Mouse (Mus musculus): ENCODE data around the gene Gm49322.
A peak's percentile ranks its signal among the peaks of the same experiment; 100 is the strongest.
"Not testable (repeated sequence)": the region's sequence is repeated elsewhere in the genome, so short reads cannot be mapped to it uniquely, and the experiment has no call there.

Gene Gm49322

DNA sequence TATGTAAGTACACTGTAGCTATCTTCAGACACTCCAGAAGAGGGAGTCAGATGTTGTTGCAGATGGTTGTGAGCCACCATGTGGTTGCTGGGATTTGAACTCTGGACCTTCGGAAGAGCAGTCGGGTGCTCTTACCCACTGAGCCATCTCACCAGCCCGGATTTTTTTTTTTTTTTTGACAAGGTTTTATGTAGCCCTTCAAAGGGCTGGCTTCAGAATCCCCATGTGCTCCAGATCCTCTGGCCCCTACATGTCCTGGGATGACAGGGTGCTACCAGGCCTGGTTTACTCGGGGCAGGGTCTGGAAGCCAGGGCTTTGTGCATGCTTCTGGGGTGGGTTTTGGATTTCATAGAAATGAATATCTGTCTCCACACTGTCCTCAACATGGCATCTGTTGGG is at the start of gene Gm49322:
Gene Gm49322, plus strand, starts transcription at position 301 of the 400 bp plus-strand sequence.
- DNase-seq (ENCODE audit: low read depth): not testable (repeated sequence)

DNA sequence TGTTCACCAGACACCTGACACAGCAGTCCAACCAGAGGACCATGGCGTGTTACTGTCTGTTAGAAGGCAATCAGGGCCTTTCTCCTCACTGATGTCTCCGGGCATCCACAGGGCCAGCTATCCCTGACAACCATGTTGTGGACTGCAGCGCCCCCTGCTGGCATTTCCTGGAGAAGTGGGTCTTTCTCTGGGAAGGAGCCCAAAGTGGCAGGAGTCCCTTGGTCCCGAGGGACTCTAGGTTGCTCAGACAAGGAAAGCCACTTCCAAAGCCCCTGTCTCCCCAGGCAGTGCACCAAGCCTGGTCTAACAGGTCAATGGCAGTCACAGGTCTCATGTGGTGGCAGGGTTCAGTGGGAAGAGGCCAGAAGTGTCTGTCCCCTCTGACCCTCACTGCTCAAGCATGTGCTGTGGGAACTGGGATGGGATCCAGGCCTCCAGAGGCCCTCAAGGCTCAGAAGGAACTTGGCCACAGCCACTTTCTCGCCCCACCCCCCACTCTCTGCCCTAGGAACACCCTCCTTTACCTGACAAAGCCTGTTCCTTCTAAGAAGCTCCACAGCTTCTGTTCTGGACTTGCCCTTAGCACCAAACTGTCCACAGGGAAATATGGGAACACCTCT is 48.4 kb upstream of the Gm49322 start:
- DNase-seq (ENCODE audit: low read depth): no peak

DNA sequence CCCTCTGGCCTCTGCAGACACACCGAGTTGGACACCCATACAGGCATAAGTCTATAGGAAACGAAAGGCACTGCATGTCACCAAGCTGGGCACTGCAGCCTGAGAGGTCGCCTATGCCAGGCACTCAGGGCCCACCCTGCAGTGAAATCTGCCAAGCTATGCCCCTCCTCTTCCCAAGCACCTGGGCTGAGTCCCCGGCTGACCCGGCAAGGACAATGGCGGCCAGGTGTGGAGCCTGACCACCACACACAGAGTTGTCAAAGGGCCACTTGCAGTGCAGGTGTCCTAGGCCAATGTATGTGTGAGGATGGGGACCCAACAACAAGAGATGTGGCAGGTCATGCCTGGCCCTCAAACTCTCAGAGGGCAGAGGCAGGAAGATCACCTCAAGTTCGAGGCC is 46.4 kb upstream of the Gm49322 start:
- DNase-seq (ENCODE audit: low read depth): no peak

DNA sequence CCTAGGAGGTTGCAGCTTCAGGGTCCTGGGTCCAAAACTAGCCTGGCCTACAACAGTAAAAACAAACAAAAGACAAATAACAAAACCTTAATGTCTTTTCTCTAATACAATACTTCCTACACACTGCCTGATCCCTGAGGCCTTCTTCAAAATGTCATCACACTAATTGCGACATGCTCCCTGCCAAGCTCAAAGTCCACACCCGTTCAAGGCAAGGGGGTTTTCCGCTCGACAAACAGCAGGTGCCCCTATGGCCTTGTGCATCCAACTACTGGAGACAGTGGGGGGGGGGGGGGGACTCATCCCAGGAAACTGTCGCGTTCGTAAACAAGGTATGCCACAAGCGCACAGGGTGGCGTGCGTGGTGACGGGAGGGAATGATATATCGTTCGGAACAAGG is 45.2 kb upstream of the Gm49322 start:
- DNase-seq (ENCODE audit: low read depth): no peak

DNA sequence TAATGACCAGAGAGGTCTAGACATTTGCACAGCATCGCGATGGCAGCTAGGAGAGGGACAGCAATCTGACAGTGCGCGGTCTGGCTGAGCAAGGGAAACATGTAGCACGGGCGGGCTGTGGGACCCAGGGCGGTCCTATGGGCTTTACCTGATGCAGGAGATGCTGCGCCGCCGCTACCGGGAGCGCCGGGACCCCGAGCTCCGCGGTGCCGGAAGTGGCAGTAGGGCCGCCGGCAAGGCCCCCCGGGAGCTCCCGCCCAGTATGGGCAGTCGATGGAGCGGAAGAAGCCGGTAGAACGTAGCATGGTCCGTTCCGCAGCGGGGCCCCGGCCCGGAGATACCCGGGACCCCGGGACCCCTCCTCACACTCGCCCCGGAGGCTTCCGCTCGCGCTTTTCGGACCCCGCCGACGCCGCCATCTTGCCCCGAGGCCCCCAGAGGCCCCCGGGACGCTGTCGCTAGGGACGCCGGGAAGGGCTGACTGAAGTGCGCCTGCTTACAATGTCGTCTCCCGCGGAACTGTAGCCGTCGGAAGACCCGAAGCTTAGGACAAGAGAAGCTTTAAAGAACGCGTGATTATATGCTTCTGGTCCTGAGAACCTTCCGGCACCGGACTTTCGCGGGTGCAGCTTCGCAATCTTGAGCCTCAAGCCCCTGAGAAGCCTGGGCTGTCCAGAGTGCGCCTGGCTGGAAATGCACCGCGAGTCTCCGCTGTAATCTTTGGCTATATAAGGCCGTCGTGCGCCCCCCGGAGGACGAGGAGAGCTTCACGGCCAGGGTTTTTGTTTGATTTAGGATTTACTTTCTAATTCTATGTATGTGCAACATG is 44.5 kb upstream of the Gm49322 start, which contains the start of gene Rexo1:
Gene Rexo1, minus strand, starts transcription at position 445 of the 829 bp plus-strand sequence.
- DNase-seq (ENCODE audit: low read depth): peak; percentile 97

DNA sequence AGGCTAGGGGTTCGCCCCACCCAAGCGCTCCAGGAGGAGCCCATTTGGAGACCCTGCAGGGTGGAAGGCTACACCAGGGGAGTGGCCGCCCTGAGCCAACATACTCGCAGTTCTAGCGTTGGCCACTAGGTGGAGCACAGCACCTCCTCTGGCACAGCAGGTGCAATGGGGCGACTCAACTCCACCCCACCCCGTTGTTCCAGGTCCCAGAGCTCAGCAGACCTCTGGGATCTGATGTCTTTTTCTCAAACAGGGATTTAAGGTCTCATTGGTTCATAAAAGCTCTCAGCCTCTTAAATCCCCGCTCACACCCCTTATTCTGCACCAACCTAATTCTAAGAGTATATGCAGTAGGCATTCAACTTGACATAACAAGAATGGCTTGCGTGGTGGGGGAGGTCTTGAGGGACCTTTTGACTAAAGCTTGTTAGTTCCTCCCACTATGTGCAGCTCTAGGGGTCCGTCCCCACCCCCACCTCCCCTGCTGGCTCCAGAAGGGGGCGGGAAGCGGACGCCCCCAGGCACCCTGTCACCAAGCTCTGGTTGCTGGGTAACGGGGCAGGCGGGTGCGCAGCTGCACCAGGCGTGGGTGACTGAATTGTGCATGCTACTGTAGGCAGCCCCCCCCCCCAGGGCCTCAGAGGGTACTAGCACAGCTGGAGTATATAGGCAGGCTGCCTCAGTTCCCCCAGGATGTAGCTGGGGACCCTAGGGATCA is 39.3 kb upstream of the Gm49322 start:
- no peak for DNase-seq (ENCODE audit: low read depth)

DNA sequence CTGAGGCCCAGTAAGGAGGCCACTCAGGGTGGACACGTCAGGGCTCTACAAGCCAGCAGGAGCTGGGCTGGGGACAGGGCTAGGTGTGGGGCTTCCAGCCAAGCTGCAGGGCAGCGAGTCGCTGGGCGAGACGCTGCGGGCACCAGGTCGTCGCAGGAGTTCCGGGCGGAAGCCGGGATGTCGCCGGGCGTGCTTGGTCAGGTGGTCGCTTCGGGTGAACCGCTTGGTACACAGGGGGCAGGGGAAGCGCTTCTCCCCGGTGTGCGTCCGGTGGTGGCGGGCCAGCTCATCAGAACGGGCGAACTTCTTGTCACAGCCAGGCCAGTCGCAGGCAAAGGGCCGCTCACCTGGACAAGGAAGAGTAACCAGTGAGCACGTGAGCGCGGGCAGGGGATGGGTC is 36.9 kb upstream of the Gm49322 start:
- DNase-seq (ENCODE audit: low read depth): no peak

- peak; percentile 89 for DNase-seq (ENCODE audit: low read depth)
Measured at GRCm38 (mm10) chr10:80569664-80570066, 36.2 kb upstream of the Gm49322 start.

DNA sequence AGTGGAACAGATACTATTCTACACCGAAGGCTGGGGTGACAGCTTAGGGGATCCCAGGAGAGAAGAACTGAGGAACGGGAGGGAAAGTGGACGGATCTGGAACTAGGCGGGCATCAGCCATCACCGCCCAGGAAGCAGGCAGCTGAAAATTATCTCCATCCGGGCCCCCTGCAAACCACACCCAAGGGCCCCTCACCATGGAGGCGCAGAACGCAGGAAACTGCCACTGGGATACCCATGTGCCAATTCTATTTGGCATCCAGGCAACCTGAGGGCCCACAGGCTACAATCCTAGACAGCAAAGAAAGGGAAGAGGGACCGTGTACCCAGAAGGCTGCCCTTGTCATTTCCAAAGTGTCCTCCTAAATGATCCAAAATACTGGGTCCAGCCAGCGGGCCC is 35.4 kb upstream of the Gm49322 start:
- DNase-seq (ENCODE audit: low read depth): no peak

GRCm38 (mm10) chr10:80570871-80571836 is 34.7 kb upstream of the Gm49322 start:
- no peak for DNase-seq (ENCODE audit: low read depth)

DNA sequence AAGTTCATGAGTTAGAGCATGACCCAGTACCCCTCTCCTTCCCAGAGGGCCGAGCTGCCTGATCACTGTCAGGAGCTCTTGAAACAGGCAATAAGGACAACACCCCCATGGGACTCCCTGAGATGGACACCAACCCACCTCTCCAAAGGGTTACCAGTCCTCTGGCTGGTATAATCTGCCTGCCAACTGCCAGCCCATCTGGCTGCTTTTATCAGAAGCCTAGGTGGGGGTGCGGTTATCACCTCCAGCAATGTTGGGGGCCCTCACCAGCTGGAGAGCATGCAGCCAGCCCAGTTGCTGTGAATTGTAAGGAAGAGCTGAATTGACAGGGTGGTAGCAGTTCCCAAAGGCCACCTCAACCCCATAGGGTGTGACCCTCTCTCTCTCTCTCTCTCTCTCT is 33.3 kb upstream of the Gm49322 start:
- DNase-seq (ENCODE audit: low read depth): peak; percentile 79

DNA sequence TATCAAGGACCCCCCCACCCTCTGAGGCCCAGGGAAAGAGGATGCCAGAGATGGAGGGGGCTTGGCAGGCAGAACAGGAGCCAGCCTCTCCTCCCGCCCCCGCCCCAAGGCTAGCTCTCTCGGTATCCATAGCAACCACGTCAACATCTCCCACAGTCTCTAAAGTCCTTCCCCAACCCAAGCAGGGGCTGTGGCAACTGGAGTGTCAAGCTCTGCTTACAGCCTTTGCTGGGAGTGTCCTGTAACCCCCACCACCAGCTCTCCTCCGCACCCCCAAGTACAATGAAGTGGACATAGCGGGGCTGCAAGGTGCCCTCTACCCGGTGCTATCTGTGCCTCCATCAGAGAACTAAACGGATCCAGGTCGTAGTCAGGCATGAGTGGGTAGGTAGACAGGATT is 31.9 kb upstream of the Gm49322 start:
- DNase-seq (ENCODE audit: low read depth): no peak

GRCm38 (mm10) chr10:80574896-80575295 is 30.9 kb upstream of the Gm49322 start:
- DNase-seq (ENCODE audit: low read depth): no peak

- no peak for DNase-seq (ENCODE audit: low read depth)
Measured at GRCm38 (mm10) chr10:80575925-80576324, 29.9 kb upstream of the Gm49322 start.

DNA sequence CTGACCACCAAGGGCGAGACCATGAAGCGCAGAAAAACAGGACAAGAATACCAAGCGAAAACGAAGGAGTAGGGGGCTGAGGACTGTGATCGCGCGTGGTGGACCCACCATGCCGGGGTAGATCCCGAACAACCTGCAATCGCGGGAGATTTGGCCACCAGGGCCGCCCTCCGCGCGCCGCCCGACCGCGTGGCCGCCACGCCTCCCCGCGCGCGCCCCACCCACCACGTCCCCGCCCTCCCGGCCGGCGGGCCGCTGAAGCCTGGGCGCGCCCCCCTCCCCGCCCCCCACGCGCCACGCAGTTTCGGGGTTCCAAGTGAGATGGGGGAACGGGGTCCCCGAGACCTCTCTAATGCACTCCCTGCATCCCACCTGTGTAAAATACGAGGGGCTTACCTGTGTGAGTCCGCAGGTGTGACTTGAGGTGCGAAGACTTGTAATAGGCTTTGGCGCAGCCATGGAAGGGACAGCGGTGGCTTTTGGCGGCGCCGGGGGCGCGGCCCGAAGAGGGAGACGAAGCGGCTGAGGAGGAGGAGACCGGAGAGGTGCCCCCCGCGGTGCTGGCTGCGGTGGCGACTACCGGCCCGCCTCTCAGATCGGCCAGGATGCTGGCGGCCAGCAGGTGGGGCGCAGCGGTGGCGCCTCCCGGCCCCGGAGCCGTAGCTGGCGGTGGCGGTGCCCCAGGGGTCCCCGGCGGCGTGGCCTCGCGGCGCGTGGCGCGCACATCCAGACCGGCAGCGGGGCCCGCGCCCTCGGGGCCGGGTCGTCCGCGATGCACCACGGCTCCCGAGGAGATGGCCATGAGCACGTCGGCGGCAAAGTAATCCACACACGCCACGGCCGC is 29.2 kb upstream of the Gm49322 start:
- no peak for DNase-seq (ENCODE audit: low read depth)

- DNase-seq (ENCODE audit: low read depth): peak; percentile 91
Measured at GRCm38 (mm10) chr10:80577195-80578130, 28.4 kb upstream of the Gm49322 start, which contains the start of gene Klf16. Klf16 (minus strand) TSS chr10:80577321.

- DNase-seq (ENCODE audit: low read depth): no peak
Measured at GRCm38 (mm10) chr10:80578131-80578750, 27.6 kb upstream of the Gm49322 start.

GRCm38 (mm10) chr10:80578911-80579310 is 26.9 kb upstream of the Gm49322 start:
- peak; percentile 93 for DNase-seq (ENCODE audit: low read depth)

DNA sequence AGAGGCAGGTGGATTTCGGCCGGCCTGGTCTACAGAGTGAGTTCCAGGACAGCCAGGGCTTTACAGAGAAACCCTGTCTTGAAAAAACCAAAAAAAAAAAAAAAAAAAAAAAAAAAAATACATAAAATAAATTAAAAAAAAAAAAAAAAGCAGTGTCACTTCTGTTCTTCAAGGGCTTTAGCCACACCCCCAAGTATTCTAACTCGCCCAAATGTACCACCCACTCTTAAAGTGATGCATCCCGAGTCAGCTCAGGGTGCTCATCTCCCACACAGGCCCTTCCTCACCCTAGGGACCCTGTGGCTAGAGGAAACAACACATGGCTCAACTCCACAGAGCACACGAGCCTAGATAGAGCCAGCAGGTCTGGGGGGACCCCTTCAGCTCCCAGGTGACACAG is 22.8 kb upstream of the Gm49322 start:
- DNase-seq (ENCODE audit: low read depth): no peak
